Mouse (Mus musculus): ENCODE measurements around the gene Exoc2. TPM values are rescaled to one million over a fixed set of nuclear protein-coding genes. Genes with fewer than 3 reads are reported as not detected.

Gene Exoc2
- polyA plus RNA-seq, 2 experiments: 7.0 to 13.8 TPM

DNA sequence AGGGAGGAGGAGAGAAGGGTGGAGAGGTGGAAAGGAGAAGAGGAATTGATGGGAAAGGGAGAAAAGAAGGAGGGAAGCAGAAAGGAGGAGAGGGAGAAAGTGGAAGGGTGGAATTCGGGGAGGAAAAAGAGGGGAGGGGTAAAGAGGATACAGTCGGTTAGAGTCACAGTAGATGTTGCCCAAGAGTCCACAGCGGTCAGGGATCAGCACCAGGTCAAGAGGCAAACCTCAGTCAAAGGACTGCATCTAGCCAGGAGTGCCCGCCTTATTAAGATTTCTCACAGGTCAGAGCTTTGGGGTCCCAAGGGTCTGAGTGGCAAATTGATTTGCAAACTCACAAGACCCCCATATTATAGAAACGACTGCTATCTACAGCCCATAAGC, 346 bp upstream of the Exoc2 start:
- DNase-seq (ENCODE audit: low read depth in 3 of 3, low spot score in 3 of 3): no peak

DNA sequence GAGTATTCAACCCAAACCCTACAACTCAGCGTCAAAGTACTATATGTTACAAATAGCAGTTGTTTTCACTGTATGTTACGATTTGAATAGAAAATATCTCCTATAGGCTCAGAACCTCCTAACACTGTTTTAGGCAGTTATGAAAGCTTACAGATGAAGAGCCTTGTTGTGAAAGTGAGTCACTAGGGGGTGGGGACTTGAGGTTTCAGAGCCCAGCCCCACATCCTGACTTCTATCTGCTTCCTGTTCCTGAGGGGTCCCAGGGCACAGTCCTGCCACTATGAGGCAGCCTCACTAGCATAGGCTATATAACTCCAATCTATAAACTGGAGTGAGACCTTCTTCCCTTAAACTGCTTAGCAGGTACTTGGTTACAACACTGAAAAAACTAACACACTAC, 1.8 kb downstream of the Exoc2 start:
- WGBS (ENCODE audit: insufficient replicate concordance): 34% methylated on average over 2 of the region's 2 CpGs
- no peak for ATAC-seq (ENCODE audit: insufficient read depth)
- Histone ChIP-seq H3K9ac (replicated peaks) (peak overlapping the region; percentile 16), H3K36me3 (replicated peaks; ENCODE audit: control insufficient read depth, insufficient read depth, low read depth) (no peaks in the 10 kb centered on the region), H3K9me3 (ENCODE audit: control insufficient read depth, low read length) (no peaks in the 10 kb centered on the region), H3K4me2 (ENCODE audit: low read depth) (peak overlapping the region; percentile 41), H3K27ac (no peak overlapping the region), H3K4me1 (replicated peaks; ENCODE audit: control insufficient read depth in 2 of 2, insufficient read depth in 2 of 2, low read length in 1 of 2) (peaks cover 6 to 23% of the 10 kb centered on the region in 2 experiments), H3K27me3 (ENCODE audit: control insufficient read depth, insufficient read depth, low read length) (no peaks in the 10 kb centered on the region), H3K4me3 (ENCODE audit: insufficient read depth in 1 of 2, low read depth in 2 of 2, low read length in 2 of 2) (peak overlapping the region in 1 of 2 experiments; percentile 10; a peak in 1 of 4 replicates)
- TF ChIP-seq CTCF (IDR thresholded peaks at IDR 0.05; ENCODE audit: low read depth) (0 out of 2 replicates have a peak, but pooled peaks have one; percentile 16), EP300 (IDR thresholded peaks at IDR 0.05; ENCODE audit: low read depth) (no peak)
- peak in 1 of 3 experiments; percentile 17 for DNase-seq (ENCODE audit: low read depth in 3 of 3, low spot score in 3 of 3)

More for the DNA sequence above, 346 bp upstream of the Exoc2 start:
- Histone ChIP-seq H3K4me3 (ENCODE audit: insufficient read depth in 1 of 2, low read depth in 2 of 2, low read length in 2 of 2) (peak overlapping the region; percentile 82 to 84), H3K4me2 (ENCODE audit: low read depth) (peak overlapping the region; percentile 67), H3K9ac (replicated peaks) (peak overlapping the region; percentile 82), H3K27me3 (ENCODE audit: control insufficient read depth, insufficient read depth, low read length) (no peaks in the 10 kb centered on the region; the same call in 1 of the 2 replicates), H3K27ac (no peak overlapping the region), H3K36me3 (replicated peaks; ENCODE audit: control insufficient read depth, insufficient read depth, low read depth) (no peaks in the 10 kb centered on the region), H3K4me1 (replicated peaks; ENCODE audit: control insufficient read depth in 2 of 2, insufficient read depth in 2 of 2, low read length in 1 of 2) (peaks cover 6 to 17% of the 10 kb centered on the region in 2 experiments), H3K9me3 (ENCODE audit: control insufficient read depth, low read length) (no peaks in the 10 kb centered on the region)
- peak; percentile 23; the same call in 1 of the 2 replicates for ATAC-seq (ENCODE audit: insufficient read depth)
- 25% methylated on average over 5 of the region's 5 CpGs for WGBS (ENCODE audit: insufficient replicate concordance)
- TF ChIP-seq EP300 (IDR thresholded peaks at IDR 0.05; ENCODE audit: low read depth) (no peak), CTCF (IDR thresholded peaks at IDR 0.05; ENCODE audit: low read depth) (no peak)

DNA sequence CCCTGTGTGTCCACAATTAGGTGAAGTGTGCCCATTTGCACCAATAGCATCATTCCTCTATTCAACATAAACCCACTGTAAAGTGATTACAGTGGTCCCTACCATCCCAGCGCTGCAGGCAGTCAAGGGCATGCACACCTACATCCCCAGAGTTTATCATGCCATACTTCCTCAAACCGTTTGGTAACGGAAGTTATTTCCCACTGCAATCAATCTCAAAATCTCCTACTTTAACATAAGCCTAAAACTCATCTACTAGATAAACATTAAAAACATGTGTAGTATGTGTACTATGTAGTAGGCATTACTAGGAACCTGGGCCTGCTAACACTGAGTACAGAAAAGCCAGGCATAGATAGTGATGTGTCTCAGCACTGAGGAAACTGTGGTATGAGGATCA, 2.8 kb downstream of the Exoc2 start:
- H3K36me3 ChIP-seq (replicated peaks; ENCODE audit: control insufficient read depth, insufficient read depth, low read depth): no peaks in the 10 kb centered on the region
- no peak for TF ChIP-seq CTCF (IDR thresholded peaks at IDR 0.05; ENCODE audit: low read depth)
- no peak for TF ChIP-seq EP300 (IDR thresholded peaks at IDR 0.05; ENCODE audit: low read depth)
- ATAC-seq (ENCODE audit: insufficient read depth) (no peak), DNase-seq (ENCODE audit: low read depth in 3 of 3, low spot score in 3 of 3) (no peak)
- no peak overlapping the region for H3K4me2 ChIP-seq (ENCODE audit: low read depth)
- H3K9ac ChIP-seq (replicated peaks): no peak overlapping the region
- no peak overlapping the region for H3K4me3 ChIP-seq (ENCODE audit: insufficient read depth in 1 of 2, low read depth in 2 of 2, low read length in 2 of 2)
- H3K27ac ChIP-seq: no peak overlapping the region
- H3K27me3 ChIP-seq (ENCODE audit: control insufficient read depth, insufficient read depth, low read length): no peaks in the 10 kb centered on the region
- H3K4me1 ChIP-seq (replicated peaks; ENCODE audit: control insufficient read depth in 2 of 2, insufficient read depth in 2 of 2, low read length in 1 of 2): peaks cover 6 to 24% of the 10 kb centered on the region in 2 experiments
- no peaks in the 10 kb centered on the region for H3K9me3 ChIP-seq (ENCODE audit: control insufficient read depth, low read length)
- WGBS (ENCODE audit: insufficient replicate concordance): 30% methylated on average over 3 of the region's 3 CpGs

DNA sequence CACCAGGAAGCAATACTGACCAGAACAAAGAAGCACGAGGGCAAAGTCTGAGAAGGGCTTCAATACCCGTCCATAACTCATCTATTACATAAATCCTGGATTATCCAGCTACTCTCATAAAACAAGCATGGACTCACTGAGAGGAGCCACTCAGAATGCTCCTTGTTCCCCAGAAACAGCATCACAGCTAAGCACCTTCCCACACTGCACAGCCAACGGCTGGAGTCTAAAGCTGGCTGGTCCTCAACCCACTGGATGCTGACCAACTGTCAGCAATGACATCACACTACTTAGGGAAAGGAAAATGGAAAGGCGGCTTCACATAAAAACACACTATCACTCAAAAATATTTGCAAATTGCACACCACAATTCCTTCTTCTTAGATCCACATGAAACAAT, 5.6 kb downstream of the Exoc2 start:
- no peak overlapping the region for H3K9ac ChIP-seq (replicated peaks)
- no peaks in the 10 kb centered on the region for H3K36me3 ChIP-seq (replicated peaks; ENCODE audit: control insufficient read depth, insufficient read depth, low read depth)
- 64% methylated on average over 4 of the region's 4 CpGs for WGBS (ENCODE audit: insufficient replicate concordance)
- no peaks in the 10 kb centered on the region for H3K27me3 ChIP-seq (ENCODE audit: control insufficient read depth, insufficient read depth, low read length)
- H3K4me1 ChIP-seq (replicated peaks; ENCODE audit: control insufficient read depth in 2 of 2, insufficient read depth in 2 of 2, low read length in 1 of 2): peaks cover 6 to 18% of the 10 kb centered on the region in 2 experiments
- H3K4me3 ChIP-seq (ENCODE audit: insufficient read depth in 1 of 2, low read depth in 2 of 2, low read length in 2 of 2): no peak overlapping the region
- H3K9me3 ChIP-seq (ENCODE audit: control insufficient read depth, low read length): no peaks in the 10 kb centered on the region
- H3K27ac ChIP-seq: no peak overlapping the region
- DNase-seq (ENCODE audit: low read depth in 3 of 3, low spot score in 3 of 3) (no peak), ATAC-seq (ENCODE audit: insufficient read depth) (no peak)
- no peak overlapping the region for H3K4me2 ChIP-seq (ENCODE audit: low read depth)
- TF ChIP-seq EP300 (IDR thresholded peaks at IDR 0.05; ENCODE audit: low read depth) (no peak), CTCF (IDR thresholded peaks at IDR 0.05; ENCODE audit: low read depth) (no peak)

DNA sequence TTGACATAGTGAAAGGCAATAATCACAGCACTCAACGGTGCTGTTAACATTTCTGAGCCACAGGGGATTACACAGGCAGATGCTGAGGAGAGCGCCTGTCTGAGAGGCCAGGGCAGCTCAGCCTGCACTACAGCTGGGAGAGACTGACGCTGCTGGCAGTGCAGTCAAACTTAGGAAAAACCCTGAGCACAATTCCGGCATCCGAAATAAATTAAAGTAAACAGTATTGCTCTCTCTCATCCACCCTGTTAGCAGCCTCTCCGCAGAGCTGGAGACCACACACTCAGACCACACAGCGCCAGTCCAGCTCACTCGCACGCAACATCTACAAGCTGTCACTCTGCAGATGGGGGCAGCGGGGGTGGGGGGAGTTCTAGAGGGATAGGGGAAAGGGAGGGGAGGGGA, 7.4 kb downstream of the Exoc2 start:
- no peak overlapping the region for H3K4me2 ChIP-seq (ENCODE audit: low read depth)
- peaks cover 14 to 19% of the 10 kb centered on the region in 2 experiments for H3K4me1 ChIP-seq (replicated peaks; ENCODE audit: control insufficient read depth in 2 of 2, insufficient read depth in 2 of 2, low read length in 1 of 2)
- DNase-seq (ENCODE audit: low read depth in 3 of 3, low spot score in 3 of 3): no peak

More for the DNA sequence above, 7.4 kb downstream of the Exoc2 start:
- H3K36me3 ChIP-seq (replicated peaks; ENCODE audit: control insufficient read depth, insufficient read depth, low read depth): no peaks in the 10 kb centered on the region
- H3K27ac ChIP-seq: no peak overlapping the region
- no peak for TF ChIP-seq CTCF (IDR thresholded peaks at IDR 0.05; ENCODE audit: low read depth)
- 59% methylated on average over 10 of the region's 10 CpGs for WGBS (ENCODE audit: insufficient replicate concordance)
- H3K9ac ChIP-seq (replicated peaks): no peak overlapping the region
- H3K9me3 ChIP-seq (ENCODE audit: control insufficient read depth, low read length): no peaks in the 10 kb centered on the region
- no peak overlapping the region for H3K4me3 ChIP-seq (ENCODE audit: insufficient read depth in 1 of 2, low read depth in 2 of 2, low read length in 2 of 2)
- H3K27me3 ChIP-seq (ENCODE audit: control insufficient read depth, insufficient read depth, low read length): no peaks in the 10 kb centered on the region
- ATAC-seq (ENCODE audit: insufficient read depth): no peak
